26 mouse cellular contexts compared by ENCODE assay signal in the genomic region with DNA sequence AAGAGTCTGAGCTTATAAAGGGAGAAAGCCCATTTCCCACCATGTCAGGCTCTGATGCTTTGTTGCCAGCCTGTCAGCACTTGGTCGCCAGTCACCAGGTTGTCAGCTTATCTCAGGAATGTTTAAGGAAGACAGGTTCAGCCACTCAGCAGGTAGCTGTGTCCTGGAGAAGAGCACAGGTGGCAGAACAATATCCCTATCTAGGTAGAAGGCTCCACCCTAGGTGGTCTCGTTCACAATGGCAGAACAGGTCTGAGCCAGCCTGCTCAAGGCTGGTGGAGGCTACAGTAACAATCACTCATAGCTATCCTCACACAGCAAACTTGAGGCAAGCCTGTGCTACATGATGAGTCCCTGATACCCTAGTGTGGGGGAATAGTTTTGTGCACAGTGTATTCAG. TPM values are rescaled to one million over a fixed set of nuclear protein-coding genes. Genes with fewer than 3 reads are reported as not detected.
"Had no signal": no experiment of that assay in that cellular context is flagged by ENCODE, and none has a peak within 500 bp of the region (broad histone marks: within the 10 kb centered on the region; RNA-seq: fewer than 3 reads in every experiment).

No protein-coding gene starts in this region.

- H3K4me3 ChIP-seq: embryonic facial prominence, embryonic 10.5 days; embryonic facial prominence, embryonic 12.5 days; embryonic facial prominence, embryonic 13.5 days; embryonic facial prominence, embryonic 15.5 days; erythroblast, embryonic 14.5 days; forebrain, embryonic 12.5 days; forebrain, embryonic 13.5 days; forebrain, embryonic 15.5 days; gastrocnemius, adult 2 months; heart, adult 2 months; heart, embryonic 10.5 days had no signal

- DNase-seq: cerebellum, adult 9-10 months; cerebellum, adult 9-11 months; cerebellum, postnatal 10 days; cerebellum, postnatal 14 days; cerebellum, postnatal 25 days; cerebellum, postnatal 36 days; embryo, embryonic 11 days; forebrain, postnatal 0 days; gastrocnemius, adult 2 months; gastrocnemius, postnatal 10 days; gastrocnemius, postnatal 14 days; gastrocnemius, postnatal 25 days; gastrocnemius, postnatal 36 days; heart, adult 18-20 months; heart, adult 2 months had no signal

- ATAC-seq: forebrain, embryonic 13.5 days; forebrain, embryonic 14.5 days; forebrain, embryonic 15.5 days; forebrain, embryonic 16.5 days; forebrain, postnatal 0 days had no signal

- H3K4me1 ChIP-seq: embryonic facial prominence, embryonic 10.5 days; embryonic facial prominence, embryonic 12.5 days; embryonic facial prominence, embryonic 13.5 days; embryonic facial prominence, embryonic 15.5 days; forebrain, embryonic 12.5 days; forebrain, embryonic 13.5 days; forebrain, embryonic 15.5 days had no signal

- H3K27ac ChIP-seq: embryonic facial prominence, embryonic 10.5 days; embryonic facial prominence, embryonic 12.5 days; embryonic facial prominence, embryonic 13.5 days; embryonic facial prominence, embryonic 15.5 days; forebrain, embryonic 12.5 days; forebrain, embryonic 13.5 days; forebrain, embryonic 15.5 days; gastrocnemius, adult 2 months; heart, adult 2 months; heart, embryonic 10.5 days had no signal

- H3K9me3 ChIP-seq: embryonic facial prominence, embryonic 15.5 days; forebrain, embryonic 12.5 days; forebrain, embryonic 13.5 days; forebrain, embryonic 15.5 days had no signal

- H3K27me3 ChIP-seq: embryonic facial prominence, embryonic 12.5 days; embryonic facial prominence, embryonic 13.5 days; embryonic facial prominence, embryonic 15.5 days; forebrain, embryonic 12.5 days; forebrain, embryonic 13.5 days; forebrain, embryonic 15.5 days had no signal

RNA-seq across cellular contexts. Expression of gene Zfp114, which starts 16.5 kb away (rescaled TPM):
- total RNA-seq: gastrocnemius, postnatal 25 days; heart, adult 18-20 months had no signal
- polyA plus RNA-seq: erythroblast, embryonic 14.5 days had no signal

RNA-seq across cellular contexts. Expression of gene Zfp111, which starts 19.9 kb away (rescaled TPM):
- polyA plus RNA-seq: erythroblast, embryonic 14.5 days had no signal

RNA-seq across cellular contexts. Expression of gene Zfp109, which starts 46.0 kb away (rescaled TPM):
- polyA plus RNA-seq: erythroblast, embryonic 14.5 days had no signal

RNA-seq across cellular contexts. Expression of gene Zfp235, which starts 57.4 kb away (rescaled TPM):
- polyA plus RNA-seq: erythroblast, embryonic 14.5 days had no signal
